Mouse (Mus musculus) spleen, postnatal 14 days (tissue): ENCODE measurements at regions not wholly inside any gene's neighbourhood (a gene's known extent, or its start where the extent isn't known, plus 50 kb on each side); places are given as distances from the start of the nearest gene placed in this dataset.

Source experiments
- DNase-seq, 2 experiments: peaks; one replicate each; pipeline ENCODE4 v3.0.0; 2021 to 2022; ENCODE audit warnings: low spot score in 2 of 2

DNA sequence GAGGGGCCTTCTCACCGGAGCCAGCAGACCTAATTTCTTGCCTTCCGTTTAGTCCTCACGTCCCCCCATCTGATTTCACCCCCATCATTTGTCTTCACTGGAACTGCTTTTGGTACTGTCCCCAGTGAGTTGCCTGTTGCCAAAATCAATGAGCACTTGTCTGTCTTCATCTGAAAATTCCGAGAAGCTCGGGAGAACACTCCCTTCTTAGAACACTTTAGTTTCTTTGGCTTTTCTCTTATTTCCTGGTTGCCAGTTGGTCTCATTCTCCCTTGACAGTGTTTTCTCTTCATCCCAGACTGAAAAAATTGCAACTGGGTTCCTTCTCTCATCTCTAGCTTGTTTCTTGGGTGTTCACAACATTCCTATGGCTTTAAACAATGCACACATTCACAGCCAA, 305.2 kb upstream of the Gm9747 start:
- DNase-seq: no peak

- DNase-seq: no peak
Measured at GRCm38 (mm10) chr1:81933064-81933463, 299.8 kb upstream of the Gm9747 start.

DNA sequence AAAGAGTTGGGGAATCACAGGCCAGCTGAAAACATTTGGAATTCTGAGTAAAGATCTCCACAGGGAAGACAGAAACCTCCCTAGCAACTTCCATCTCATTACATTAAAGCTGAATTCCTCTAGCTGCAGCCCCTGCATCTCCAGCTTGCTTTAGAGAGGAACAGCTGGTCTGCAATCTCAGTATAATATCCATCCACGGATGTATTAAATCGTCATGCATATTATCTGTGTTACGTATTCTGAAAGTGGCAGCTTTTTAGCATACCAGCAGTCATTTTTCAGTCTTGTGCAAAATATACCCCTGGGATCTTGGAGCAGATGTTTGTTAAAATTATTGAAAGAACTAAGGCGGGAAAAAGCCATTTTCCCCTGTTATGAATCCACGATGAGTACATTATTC, 287.7 kb upstream of the Gm9747 start:
- no peak for DNase-seq

- DNase-seq: no peak
Measured at GRCm38 (mm10) chr1:81950140-81950550, 282.8 kb upstream of the Gm9747 start.

DNA sequence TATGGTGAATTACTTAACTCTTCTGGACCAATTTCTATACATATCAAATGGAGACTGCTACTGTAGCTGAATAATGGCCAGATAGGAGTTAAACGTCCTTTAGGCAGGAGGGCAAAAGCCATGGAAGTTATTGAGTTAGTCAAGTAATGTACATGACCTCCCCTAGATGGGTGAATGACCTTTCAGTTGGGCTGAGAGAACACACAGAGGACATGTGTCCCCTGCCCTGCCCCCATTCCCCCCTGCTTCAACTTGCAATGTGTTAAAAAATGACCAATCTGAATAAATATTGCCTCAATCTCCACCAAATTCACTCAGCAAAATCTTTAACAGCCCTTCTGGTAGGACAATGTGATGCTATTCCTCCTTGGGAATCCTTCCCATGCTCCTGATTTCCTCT, 282.1 kb upstream of the Gm9747 start:
- no peak for DNase-seq

GRCm38 (mm10) chr1:81951493-81952011, 281.4 kb upstream of the Gm9747 start:
- DNase-seq: no peak

DNA sequence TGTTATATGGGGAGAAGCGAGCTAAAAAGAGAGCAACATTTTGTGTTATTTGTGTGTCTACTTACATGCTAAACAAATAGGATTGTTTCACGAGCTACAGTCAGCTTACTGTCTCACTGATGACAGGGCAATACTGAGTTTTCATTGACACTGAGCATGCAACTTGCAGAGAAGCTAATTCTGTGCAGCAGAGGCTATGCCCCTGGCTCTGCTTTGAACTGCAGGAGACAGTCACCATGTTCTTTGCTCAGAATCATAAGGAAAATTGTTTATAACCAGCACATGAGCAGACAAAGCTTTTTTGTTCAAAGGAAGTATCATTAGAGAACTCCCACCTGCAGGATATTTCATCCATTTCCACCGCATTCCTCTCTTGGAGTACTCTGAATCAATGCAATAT, 280.8 kb upstream of the Gm9747 start:
- DNase-seq: no peak

DNA sequence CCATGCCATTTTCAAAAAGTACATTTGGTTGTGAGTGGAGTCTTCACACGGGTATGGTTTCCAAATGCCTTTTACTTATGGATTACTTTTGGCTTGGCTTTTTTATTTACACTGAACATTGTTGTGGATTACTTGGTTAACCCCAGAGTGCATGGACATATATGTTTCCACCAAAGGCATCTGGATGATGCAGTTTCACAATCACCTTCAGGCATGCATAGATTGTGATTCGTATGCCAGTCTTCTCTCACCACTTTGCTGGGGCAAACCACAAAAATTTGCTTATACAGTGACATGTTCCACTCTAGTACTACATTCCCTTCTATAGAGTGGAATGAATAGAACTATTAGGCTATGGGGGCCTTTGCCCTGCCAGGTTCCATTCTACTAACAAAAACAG, 278.4 kb upstream of the Gm9747 start:
- DNase-seq: no peak

- no peak for DNase-seq
Measured at GRCm38 (mm10) chr1:81967062-81967461, 265.9 kb upstream of the Gm9747 start.

DNA sequence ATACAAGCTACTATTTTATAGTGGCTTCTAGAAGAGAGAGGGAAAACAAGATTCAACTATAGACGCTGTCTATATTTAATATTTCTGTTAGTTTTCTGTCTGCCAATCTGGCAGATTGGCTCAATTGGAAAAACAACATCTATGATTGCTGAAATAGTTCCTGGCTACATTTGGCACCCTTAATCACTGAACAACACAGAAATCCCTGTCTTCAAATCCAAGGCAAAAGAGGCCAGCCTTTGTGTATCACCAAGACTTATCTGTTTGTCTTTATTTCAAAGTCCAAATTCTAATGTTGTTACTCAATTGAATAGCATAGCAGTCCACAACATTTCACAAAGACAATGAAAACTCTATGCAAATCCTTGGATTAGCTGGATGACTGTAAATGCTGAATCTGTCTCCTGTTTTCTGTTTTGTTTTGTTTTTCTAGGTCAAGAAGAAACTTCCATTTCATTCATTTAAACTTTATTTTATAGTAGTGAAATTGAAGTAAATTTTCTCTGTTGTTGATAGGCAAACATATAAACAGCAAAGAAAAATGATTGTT, 265.1 kb upstream of the Gm9747 start:
- no peak for DNase-seq

DNA sequence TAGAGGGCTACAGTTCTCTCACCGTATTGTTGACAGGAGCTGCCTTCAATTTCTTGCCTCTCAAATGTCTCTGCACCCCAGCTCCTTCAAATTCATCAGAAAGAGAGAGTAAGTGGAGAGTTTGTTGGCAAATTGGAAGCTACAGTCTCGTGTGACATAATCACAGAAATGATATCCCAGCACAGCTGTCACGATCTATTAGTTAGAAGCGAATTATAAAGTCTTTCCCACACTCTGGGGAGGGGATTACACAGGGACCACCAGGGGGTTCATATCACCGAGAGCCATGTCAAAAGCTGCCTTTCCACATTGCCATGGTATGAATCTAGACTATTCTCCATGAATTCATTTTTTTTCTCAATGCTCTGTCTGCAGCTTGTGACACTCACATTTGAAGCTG, 260.3 kb upstream of the Gm9747 start:
- DNase-seq: no peak

DNA sequence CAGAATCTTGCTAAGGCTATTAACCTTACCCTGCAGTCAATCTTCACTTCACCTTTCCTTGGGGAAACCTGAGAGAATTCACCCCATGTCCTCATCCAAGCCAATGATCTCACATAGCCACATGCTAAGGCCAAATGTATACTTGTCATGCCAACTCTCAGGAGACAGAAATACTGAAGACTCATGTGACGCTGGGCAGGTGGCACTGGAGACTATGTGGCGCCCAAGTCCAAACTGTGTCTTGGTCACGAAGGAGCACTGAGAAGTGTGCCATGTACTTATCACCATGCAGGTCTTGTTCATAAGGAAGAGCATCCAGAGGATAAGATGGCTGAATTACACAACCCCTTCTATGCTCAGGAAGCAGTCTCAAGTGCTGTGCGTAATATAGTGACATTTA, 259.4 kb upstream of the Gm9747 start:
- DNase-seq: no peak

- no peak for DNase-seq
Measured at GRCm38 (mm10) chr1:82007943-82008342, 225.0 kb upstream of the Gm9747 start.

GRCm38 (mm10) chr1:82008805-82009204, 224.1 kb upstream of the Gm9747 start:
- no peak for DNase-seq

DNA sequence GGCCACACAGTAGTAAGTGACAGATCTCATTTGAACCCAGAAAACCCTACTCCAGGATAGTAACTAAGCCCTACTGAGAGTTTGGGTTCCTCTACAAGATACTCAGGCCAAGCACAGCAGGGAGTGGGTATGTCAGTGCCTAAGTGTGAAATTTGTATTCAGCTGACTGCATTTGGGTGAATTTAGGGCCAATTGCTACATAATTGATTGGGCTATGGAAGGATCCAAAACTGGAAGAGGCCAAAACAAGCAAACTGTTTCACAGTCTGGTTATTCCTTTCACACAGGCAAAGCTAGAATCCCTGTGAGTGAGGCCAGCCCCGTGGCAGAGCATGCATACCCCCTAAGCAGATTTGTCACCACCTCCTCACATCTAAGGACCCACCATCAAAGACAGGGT, 221.9 kb upstream of the Gm9747 start:
- DNase-seq: no peak

GRCm38 (mm10) chr1:82015341-82015740, 217.6 kb upstream of the Gm9747 start:
- no peak for DNase-seq

DNA sequence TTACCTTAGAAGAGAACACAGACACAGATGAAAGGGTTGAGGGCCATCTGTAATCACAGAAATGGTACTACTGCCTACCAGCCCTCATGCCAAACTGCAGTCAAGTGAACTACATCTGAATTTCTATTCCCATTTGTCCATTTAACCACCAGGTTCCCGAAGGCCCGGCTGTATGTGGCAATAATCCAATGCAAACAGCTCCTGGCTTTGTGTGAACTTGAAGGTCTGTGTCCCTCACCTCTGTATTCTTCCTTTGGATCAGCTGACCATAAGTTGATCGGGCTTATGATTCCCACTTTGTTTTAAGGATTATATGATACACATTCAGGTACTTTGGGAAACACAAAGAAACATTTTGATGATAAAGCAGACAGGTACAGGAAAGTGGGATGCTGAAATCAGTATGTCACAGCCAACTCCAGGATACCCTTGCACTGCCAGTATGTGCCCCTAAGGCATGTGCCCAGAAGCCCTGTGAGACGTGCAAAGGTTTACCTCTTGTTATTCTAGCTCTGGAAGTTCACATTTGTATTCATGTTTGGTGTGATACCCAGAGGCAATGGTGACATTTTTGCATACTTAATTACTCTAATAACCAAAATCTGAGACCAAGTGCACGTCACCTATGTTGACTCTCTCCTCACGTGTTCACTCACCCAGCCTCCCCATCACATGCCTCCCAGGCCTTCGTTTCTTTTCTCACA, 214.1 kb upstream of the Gm9747 start:
- no peak for DNase-seq

- no peak for DNase-seq
Measured at GRCm38 (mm10) chr1:82027761-82028160, 205.2 kb upstream of the Gm9747 start.

DNA sequence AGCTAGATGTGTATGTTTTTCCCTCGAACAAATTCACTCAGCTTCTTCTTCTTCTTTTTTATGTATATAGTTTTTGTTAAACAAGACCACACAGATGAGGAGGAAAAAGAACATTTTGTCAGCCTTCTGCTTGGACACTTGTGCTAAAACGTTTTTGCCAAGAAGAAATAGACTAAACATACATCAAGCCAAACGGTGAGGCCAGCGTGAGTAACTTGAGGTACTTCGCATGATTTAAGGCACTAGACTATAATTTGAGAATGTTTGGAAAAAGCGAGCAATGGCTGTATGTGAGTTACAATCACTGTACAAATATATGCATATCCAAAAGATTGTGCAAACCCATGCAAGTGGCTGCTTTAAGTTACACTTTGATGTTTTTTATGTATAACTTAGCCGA, 201.8 kb upstream of the Gm9747 start:
- no peak for DNase-seq

- no peak for DNase-seq
Measured at GRCm38 (mm10) chr1:82032410-82032809, 200.5 kb upstream of the Gm9747 start.

DNA sequence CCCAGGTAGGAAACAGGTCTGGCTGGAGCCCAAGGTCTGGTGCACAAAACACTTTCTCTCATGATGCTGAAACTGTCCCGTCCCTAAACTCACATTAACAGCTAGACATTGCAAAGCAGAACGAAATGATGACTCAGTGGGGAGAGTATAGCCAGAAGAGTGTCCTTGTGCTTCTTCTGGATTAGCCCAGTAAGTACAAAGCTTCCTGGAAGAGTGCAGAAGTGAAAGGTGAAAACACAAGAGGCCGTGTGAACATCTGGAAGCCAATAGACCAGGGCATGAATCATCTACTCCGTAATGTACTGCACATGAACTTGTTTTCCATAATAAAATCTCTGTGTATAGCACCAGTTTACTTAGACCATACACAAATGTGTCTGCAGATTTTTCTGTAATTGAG, 194.7 kb upstream of the Gm9747 start:
- DNase-seq: no peak

DNA sequence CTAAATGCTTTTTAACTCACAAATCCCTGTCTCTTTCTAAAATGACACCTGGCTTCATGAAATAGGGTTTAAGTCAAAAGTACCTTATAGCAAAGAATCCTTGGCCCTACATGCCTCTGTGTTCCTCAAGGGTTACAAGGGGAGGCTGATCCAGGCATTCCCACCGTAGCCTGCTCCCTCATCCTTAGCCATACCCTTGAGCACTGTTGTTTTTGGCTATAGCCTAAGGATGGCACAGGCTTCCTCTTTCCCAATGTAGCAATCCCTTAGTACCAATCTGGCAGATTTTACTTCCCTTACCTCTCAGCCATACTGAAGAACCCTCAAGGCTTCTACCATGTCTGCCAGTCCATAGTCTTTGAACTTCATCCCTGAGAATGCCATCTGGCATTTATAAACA, 194.2 kb upstream of the Gm9747 start:
- no peak for DNase-seq

GRCm38 (mm10) chr1:82041286-82042050, 191.4 kb upstream of the Gm9747 start:
- DNase-seq: no peak
